ENCODE assay signal across 8 mouse cellular contexts in genomic region chr4:99120211-99121122, GRCm38 (mm10). TPM values are rescaled to one million over a fixed set of nuclear protein-coding genes. Genes with fewer than 3 reads are reported as not detected.
DNase-seq lines count a peak whose midpoint lies in the region; ATAC-seq lines count a peak whose summit lies in the region.

TSS of gene Dock7 (minus strand) at chr4:99120915.

- ATAC-seq in megakaryocyte, adult 5-6 weeks (ENCODE audit: poor library complexity, severe bottlenecking) = peak; percentile 82

- DNase-seq in adrenal gland, postnatal 14 days = peak; percentile 94
- DNase-seq in embryo, embryonic 11.5 days (ENCODE audit: low read depth, low spot score) = peak; percentile 88
- DNase-seq in gastrocnemius, postnatal 25 days = peak; percentile 89
- peak; percentile 4 for DNase-seq in induced T-regulatory cell, adult 2 months (ENCODE audit: low read depth)
- peak; percentile 56 to 59 for DNase-seq in left cerebral cortex, adult 8-10 months (ENCODE audit: low spot score in 2 of 2)
- DNase-seq in right cerebral cortex, postnatal 14 days = peak; percentile 83
- peak; percentile 83 to 88 for DNase-seq in urinary bladder, postnatal 4 days (ENCODE audit: low spot score in 2 of 2)

RNA-seq across cellular contexts. Expression of gene Dock7, which starts in this region (rescaled TPM):
- total RNA-seq in adrenal gland, postnatal 14 days (2021) = 39.6 and 43.3 TPM in 2 replicates
- total RNA-seq in gastrocnemius, postnatal 25 days (2021) = 1 to 10 TPM; 8.2 to 9.6 TPM
- 10 to 100 TPM; 38.7 to 45.4 (median 42.1) TPM for total RNA-seq in left cerebral cortex, adult 8-10 months (2022)
- 19.6 and 23.3 TPM in 2 replicates for total RNA-seq in megakaryocyte, adult 5-6 weeks (2015)
- 13.1 and 42.4 TPM in 2 replicates for total RNA-seq in megakaryocyte, adult 5-6 weeks (2017)

Comparison
In these comparisons a context has a peak if more than half of its experiments do, and no peak if none do; other contexts are left out.
1. Peak in every context shown above with its lines: DNase-seq and ATAC-seq.
2. DNase-seq: peak in every context shown above with its lines; median percentile 94 in adrenal gland, postnatal 14 days; 89 in gastrocnemius, postnatal 25 days; 88 in embryo, embryonic 11.5 days; 86 in urinary bladder, postnatal 4 days; 83 in right cerebral cortex, postnatal 14 days; 58 in left cerebral cortex, adult 8-10 months; 4 in induced T-regulatory cell, adult 2 months.